Mouse (Mus musculus) liver, embryonic 14.5 days (tissue): ENCODE results near the gene Rpgr. TPM values are rescaled to one million over a fixed set of nuclear protein-coding genes. Genes with fewer than 3 reads are reported as not detected.

Experiments
- ATAC-seq: fragments of 200-750 bp; cut with Nextera tagmentation; 2 replicates; pipeline ENCODE4 v1.8.0; 2017; ENCODE audit warnings: moderate number of reproducible peaks, mild to moderate bottlenecking, moderate library complexity; ENCODE audit not compliant: insufficient read depth
- DNase-seq, 3 experiments: peaks; one replicate each; pipeline ENCODE4 v3.0.0-alpha.2; 2012 to 2013; ENCODE audit warnings: low read depth in 3 of 3, low spot score in 3 of 3
- H3K27ac ChIP-seq: fragments of 300-500 bp; sonication (generic); 2 replicates; pipeline ENCODE4 v1.5.1; 2014; ENCODE audit warnings: moderate library complexity, mild to moderate bottlenecking, control low read depth, inconsistent platforms
- H3K27me3 ChIP-seq: fragments of 300-500 bp; sonication (generic); 2 replicates; pipeline ENCODE4 v1.6.1; 2014; ENCODE audit warnings: mild to moderate bottlenecking, low read length, moderate library complexity; ENCODE audit not compliant: control insufficient read depth, insufficient read depth
- H3K36me3 ChIP-seq: fragments of 300-500 bp; sonication (generic); replicated peaks from 2 replicates; pipeline ENCODE4 v1.6.1; 2014; ENCODE audit warnings: low read depth; ENCODE audit not compliant: control insufficient read depth, insufficient read depth
- H3K4me1 ChIP-seq, 2 experiments: fragments of 200-500 bp in 1 of 2; fragments of 300-500 bp in 1 of 2; sonication (generic) in 1 of 2; replicated peaks; 2 replicates each; pipeline ENCODE4 v1.6.1; 2012 to 2014; ENCODE audit warnings: antibody characterized with exemption in 1 of 2, inconsistent platforms in 1 of 2, low read length in 1 of 2; ENCODE audit not compliant: control insufficient read depth in 2 of 2, insufficient read depth in 2 of 2
- H3K4me2 ChIP-seq: fragments of 300-500 bp; sonication (generic); 2 replicates; pipeline ENCODE4 v1.6.1; 2014; ENCODE audit warnings: low read depth, mild to moderate bottlenecking, control low read depth, moderate library complexity
- H3K4me3 ChIP-seq, 2 experiments: fragments of 200-500 bp in 1 of 2; fragments of 300-500 bp in 1 of 2; sonication (generic) in 1 of 2; 2 replicates each; pipeline ENCODE4 v1.5.1; 2012 to 2014; ENCODE audit warnings: low read depth in 2 of 2, low read length in 2 of 2, mild to moderate bottlenecking in 2 of 2, control low read depth in 1 of 2, inconsistent platforms in 1 of 2, moderate library complexity in 1 of 2; ENCODE audit not compliant: insufficient read depth in 1 of 2
- H3K9ac ChIP-seq: fragments of 300-500 bp; sonication (generic); replicated peaks from 2 replicates; pipeline ENCODE4 v1.6.1; 2014; ENCODE audit warnings: mild to moderate bottlenecking, control low read depth, moderate library complexity
- H3K9me3 ChIP-seq: fragments of 300-500 bp; sonication (generic); 2 replicates; pipeline ENCODE4 v1.6.1; 2016; ENCODE audit warnings: low read length, mixed read lengths; ENCODE audit not compliant: control insufficient read depth
- CTCF ChIP-seq: IDR thresholded peaks from 2 replicates; pipeline ENCODE4 v1.5.1; 2016; ENCODE audit warnings: antibody characterized with exemption, low read depth, control low read depth
- EP300 ChIP-seq: IDR thresholded peaks from 2 replicates; pipeline ENCODE4 v1.6.1; 2016; ENCODE audit warnings: antibody characterized with exemption, low read depth
- WGBS: fragments of 180-500 bp; shearing (Covaris S2); extraction: QIAGEN DNeasy Blood & Tissue Kit; methylation state at CpG from one replicate; pipeline ENCODE4 v1.1.7; 2014; ENCODE audit not compliant: insufficient replicate concordance; 5-methylcytosine and 5-hydroxymethylcytosine counted together
- polyA plus RNA-seq, 2 experiments: library from polyadenylated mRNA; depleted of rRNA in 1 of 2; stranded (reverse) in 1 of 2; unstranded in 1 of 2; fragments of >200 nt; fragmentation: Nextera tagmentation in 1 of 2; extraction: Ambion mirVana in 1 of 2; gene quantifications; 2 replicates each; pipeline versions ENCODE4 v1.2.1 to v1.2.3; 2012 to 2014

Gene Rpgr
- polyA plus RNA-seq, 2 experiments = 1.1 to 2.4 TPM

- Histone ChIP-seq H3K36me3 (no peaks in the 10 kb centered on the region), H3K9me3 (no peaks in the 10 kb centered on the region), H3K4me3 (no peak overlapping the region), H3K27ac (no peak overlapping the region), H3K9ac (no peak overlapping the region), H3K4me1 (no peaks in the 10 kb centered on the region), H3K4me2 (no peak overlapping the region), H3K27me3 (no peaks in the 10 kb centered on the region)
- DNase-seq = no peak
- no peak for ATAC-seq
- TF ChIP-seq CTCF = no peak
- TF ChIP-seq EP300 = no peak
- 66% methylated on average over 3 of the region's 3 CpGs for WGBS
These were observed 120.9 kb downstream of the Rpgr start for GRCm38 (mm10) chrX:10095797-10096196.

GRCm38 (mm10) chrX:10080385-10080784 is 136.3 kb downstream of the Rpgr start:
- no peaks in the 10 kb centered on the region for H3K27me3 ChIP-seq
- H3K4me1 ChIP-seq = no peaks in the 10 kb centered on the region
- no peak overlapping the region for H3K4me2 ChIP-seq
- 65% methylated on average over 3 of the region's 3 CpGs for WGBS
- TF ChIP-seq CTCF (no peak), EP300 (no peak)
- H3K9ac ChIP-seq = no peak overlapping the region
- H3K36me3 ChIP-seq = no peaks in the 10 kb centered on the region
- no peak for ATAC-seq
- DNase-seq = no peak
- H3K27ac ChIP-seq = no peak overlapping the region
- H3K9me3 ChIP-seq = no peaks in the 10 kb centered on the region
- no peak overlapping the region for H3K4me3 ChIP-seq

- H3K36me3 ChIP-seq = no peaks in the 10 kb centered on the region
- no peak overlapping the region for H3K27ac ChIP-seq
- no peak for TF ChIP-seq CTCF
- H3K27me3 ChIP-seq = no peaks in the 10 kb centered on the region
- no peaks in the 10 kb centered on the region for H3K9me3 ChIP-seq
- H3K4me3 ChIP-seq = no peak overlapping the region
- ATAC-seq (no peak), DNase-seq (no peak)
- WGBS = 45% methylated on average over 1 of the region's 1 CpGs
- no peak overlapping the region for H3K9ac ChIP-seq
- H3K4me2 ChIP-seq = no peak overlapping the region
- H3K4me1 ChIP-seq = no peaks in the 10 kb centered on the region
These were observed 136.7 kb downstream of the Rpgr start for GRCm38 (mm10) chrX:10079981-10080380.

GRCm38 (mm10) chrX:10073966-10074365 is 142.8 kb downstream of the Rpgr start:
- H3K27ac ChIP-seq = no peak overlapping the region
- no peak overlapping the region for H3K4me2 ChIP-seq
- ATAC-seq = no peak
- no peak for TF ChIP-seq CTCF
- TF ChIP-seq EP300 = no peak
- no peak overlapping the region for H3K9ac ChIP-seq
- no peaks in the 10 kb centered on the region for H3K27me3 ChIP-seq
- H3K4me1 ChIP-seq = no peaks in the 10 kb centered on the region
- H3K36me3 ChIP-seq = no peaks in the 10 kb centered on the region
- 48% methylated on average over 3 of the region's 3 CpGs for WGBS
- no peaks in the 10 kb centered on the region for H3K9me3 ChIP-seq
- DNase-seq = no peak
- H3K4me3 ChIP-seq = no peak overlapping the region

GRCm38 (mm10) chrX:10071529-10071928 is 145.2 kb downstream of the Rpgr start:
- TF ChIP-seq CTCF (no peak), EP300 (no peak)
- DNase-seq (no peak), ATAC-seq (no peak)
- Histone ChIP-seq H3K27me3 (no peaks in the 10 kb centered on the region), H3K4me2 (no peak overlapping the region), H3K9me3 (no peaks in the 10 kb centered on the region), H3K9ac (no peak overlapping the region), H3K4me1 (no peaks in the 10 kb centered on the region), H3K27ac (no peak overlapping the region), H3K4me3 (no peak overlapping the region), H3K36me3 (no peaks in the 10 kb centered on the region)
- 42% methylated on average over 2 of the region's 2 CpGs for WGBS
